Mouse (Mus musculus) kidney, postnatal 0 days (tissue): Measurements from ENCODE around the gene Itpk1. TPM values are rescaled to one million over a fixed set of nuclear protein-coding genes. Genes with fewer than 3 reads are reported as not detected.

ENCODE experiments used
- ATAC-seq: fragments of 200-750 bp; cut with Nextera tagmentation; replicated peaks from 2 replicates; pipeline ENCODE4 v1.8.0; 2017; ENCODE audit warnings: low read depth, moderate number of reproducible peaks, moderate TSS enrichment, moderate library complexity; ENCODE audit not compliant: low FRiP score
- DNase-seq: peaks from one replicate; pipeline ENCODE4 v3.0.0-alpha.2; 2016; ENCODE audit warnings: low spot score
- H3K27ac ChIP-seq: fragments of 300-500 bp; sonication (generic); 2 replicates; pipeline ENCODE4 v1.5.1; 2014; ENCODE audit warnings: mild to moderate bottlenecking
- H3K27me3 ChIP-seq: fragments of 300-500 bp; sonication (generic); 2 replicates; pipeline ENCODE4 v1.6.1; 2014; ENCODE audit warnings: low read length, mixed read lengths; ENCODE audit not compliant: insufficient read depth
- H3K36me3 ChIP-seq: fragments of 300-500 bp; sonication (generic); 2 replicates; pipeline ENCODE4 v1.6.1; 2014; ENCODE audit warnings: low read length, mixed read lengths; ENCODE audit not compliant: insufficient read depth
- H3K4me1 ChIP-seq: fragments of 300-500 bp; sonication (generic); replicated peaks from 2 replicates; pipeline ENCODE4 v1.6.1; 2014; ENCODE audit warnings: antibody characterized with exemption, low read length, mixed read lengths; ENCODE audit not compliant: insufficient read depth
- H3K4me2 ChIP-seq: fragments of 300-500 bp; sonication (generic); 2 replicates; pipeline ENCODE4 v1.6.1; 2014; ENCODE audit warnings: mild to moderate bottlenecking, low read length, moderate library complexity, mixed read lengths
- H3K4me3 ChIP-seq: fragments of 300-500 bp; sonication (generic); replicated peaks from 2 replicates; pipeline ENCODE4 v1.5.1; 2014; ENCODE audit warnings: low read depth, low read length
- H3K9ac ChIP-seq: fragments of 300-500 bp; sonication (generic); 2 replicates; pipeline ENCODE4 v1.6.1; 2014; ENCODE audit warnings: low read depth, low read length
- H3K9me3 ChIP-seq: fragments of 300-500 bp; sonication (generic); replicated peaks from 2 replicates; pipeline ENCODE4 v1.6.1; 2016; ENCODE audit warnings: low read length, inconsistent platforms, mixed read lengths
- CTCF ChIP-seq: IDR thresholded peaks from 2 replicates; pipeline ENCODE4 v1.5.1; 2016; ENCODE audit warnings: antibody characterized with exemption, low read depth, mild to moderate bottlenecking, moderate library complexity
- WGBS: fragments of 180-500 bp; shearing (Covaris S2); extraction: QIAGEN DNeasy Blood & Tissue Kit; methylation state at CpG from one replicate; pipeline ENCODE4 v1.1.7; 2014; 5-methylcytosine and 5-hydroxymethylcytosine counted together
- polyA plus RNA-seq: library from polyadenylated mRNA; unstranded; fragments of >200 nt; fragmentation: Nextera tagmentation; extraction: Ambion mirVana; gene quantifications from 2 replicates; pipeline ENCODE4 v1.2.1, GENCODE M21; 2015

Gene Itpk1
- polyA plus RNA-seq, 1 experiment from 2014 or later, result 16.1 TPM

GRCm38 (mm10) chr12:102621205-102621604 lies 83.5 kb downstream of the Itpk1 start:
- H3K9me3 ChIP-seq, result no peaks in the 10 kb centered on the region
- no peak overlapping the region for H3K9ac ChIP-seq
- ATAC-seq, result no peak
- no peak for TF ChIP-seq CTCF
- no peaks in the 10 kb centered on the region for H3K36me3 ChIP-seq
- H3K4me2 ChIP-seq, result no peak overlapping the region
- H3K27me3 ChIP-seq, result no peaks in the 10 kb centered on the region
- no peak overlapping the region for H3K4me3 ChIP-seq
- 89% methylated on average over 4 of the region's 4 CpGs for WGBS
- no peak for DNase-seq
- no peak overlapping the region for H3K27ac ChIP-seq
- H3K4me1 ChIP-seq, result peaks cover 9% of the 10 kb centered on the region; the same call in 1 of the 2 replicates

- H3K4me1 ChIP-seq, result peaks cover 9% of the 10 kb centered on the region; the same call in 1 of the 2 replicates
- no peak for DNase-seq
Observed at GRCm38 (mm10) chr12:102619908-102620307, 84.8 kb downstream of the Itpk1 start.

GRCm38 (mm10) chr12:102618085-102618484 lies 86.6 kb downstream of the Itpk1 start:
- ATAC-seq (no peak), DNase-seq (no peak)
- Histone ChIP-seq H3K9ac (0 out of 2 replicates have a peak overlapping the region, but pooled peaks have one; percentile 13), H3K4me2 (no peak overlapping the region), H3K4me3 (no peak overlapping the region), H3K4me1 (peaks cover 9% of the 10 kb centered on the region; the same call in 1 of the 2 replicates), H3K27ac (no peak overlapping the region), H3K27me3 (no peaks in the 10 kb centered on the region), H3K9me3 (no peaks in the 10 kb centered on the region), H3K36me3 (no peaks in the 10 kb centered on the region)
- 48% methylated on average over 9 of the region's 9 CpGs for WGBS
- no peak for TF ChIP-seq CTCF

More at GRCm38 (mm10) chr12:102619908-102620307, 84.8 kb downstream of the Itpk1 start:
- Histone ChIP-seq H3K4me2 (no peak overlapping the region), H3K27ac (no peak overlapping the region), H3K9ac (no peak overlapping the region), H3K36me3 (no peaks in the 10 kb centered on the region), H3K4me3 (no peak overlapping the region), H3K27me3 (no peaks in the 10 kb centered on the region), H3K9me3 (no peaks in the 10 kb centered on the region)
- WGBS, result 51% methylated on average over 7 of the region's 7 CpGs
- no peak for TF ChIP-seq CTCF
- peak; percentile 26; the same call in 1 of the 2 replicates for ATAC-seq

- TF ChIP-seq CTCF, result peak; percentile 62
- Histone ChIP-seq H3K36me3 (no peaks in the 10 kb centered on the region), H3K27me3 (no peaks in the 10 kb centered on the region), H3K27ac (no peak overlapping the region), H3K4me3 (no peak overlapping the region), H3K9ac (no peak overlapping the region), H3K4me1 (peaks cover 9% of the 10 kb centered on the region; the same call in 1 of the 2 replicates), H3K4me2 (no peak overlapping the region), H3K9me3 (no peaks in the 10 kb centered on the region)
- no peak for DNase-seq
- 42% methylated on average over 7 of the region's 7 CpGs for WGBS
- ATAC-seq, result peak; percentile 58; the same call in 1 of the 2 replicates
Observed at GRCm38 (mm10) chr12:102616843-102617519, 87.7 kb downstream of the Itpk1 start.

GRCm38 (mm10) chr12:102616201-102616600 lies 88.5 kb downstream of the Itpk1 start:
- 70% methylated on average over 4 of the region's 4 CpGs for WGBS
- no peak for ATAC-seq

GRCm38 (mm10) chr12:102613411-102613810 lies 91.3 kb downstream of the Itpk1 start:
- TF ChIP-seq CTCF, result no peak
- DNase-seq (no peak), ATAC-seq (no peak)
- Histone ChIP-seq H3K27ac (no peak overlapping the region), H3K36me3 (0 out of 2 replicates have a peak, but pooled peaks cover 2% of the 10 kb centered on the region), H3K4me3 (no peak overlapping the region), H3K9ac (no peak overlapping the region), H3K27me3 (no peaks in the 10 kb centered on the region), H3K9me3 (no peaks in the 10 kb centered on the region), H3K4me1 (peaks cover 3% of the 10 kb centered on the region; the same call in 1 of the 2 replicates), H3K4me2 (no peak overlapping the region)
- WGBS, result 91% methylated on average over 4 of the region's 4 CpGs

More at GRCm38 (mm10) chr12:102616201-102616600, 88.5 kb downstream of the Itpk1 start:
- TF ChIP-seq CTCF, result no peak
- Histone ChIP-seq H3K4me1 (peaks cover 9% of the 10 kb centered on the region; the same call in 1 of the 2 replicates), H3K27me3 (no peaks in the 10 kb centered on the region), H3K4me2 (no peak overlapping the region), H3K4me3 (no peak overlapping the region), H3K9ac (no peak overlapping the region), H3K36me3 (no peaks in the 10 kb centered on the region), H3K9me3 (no peaks in the 10 kb centered on the region), H3K27ac (no peak overlapping the region)
- no peak for DNase-seq
